Mouse (Mus musculus) cerebellum, adult 11-12 months (tissue): ENCODE results near the gene Olfr1163.
"Not testable (repeated sequence)": the region's sequence is repeated elsewhere in the genome, so short reads cannot be mapped to it uniquely, and the experiment has no call there.

Experiments
- DNase-seq: peaks from one replicate; pipeline ENCODE4 v3.0.0; 2022

Gene Olfr1163

GRCm38 (mm10) chr2:88071730-88072129 lies at the start of gene Olfr1163:
Gene Olfr1163 (minus strand): TSS chr2:88071830.
- no peak for DNase-seq

- DNase-seq = no peak
Measured at GRCm38 (mm10) chr2:88093866-88094265, 22.2 kb upstream of the Olfr1163 start, which contains the start of gene Olfr1164. Gene Olfr1164 (minus strand): TSS chr2:88093966.

- no peak for DNase-seq
Measured at GRCm38 (mm10) chr2:88063587-88063986, 8.0 kb downstream of the Olfr1163 start.

GRCm38 (mm10) chr2:88051029-88051428 lies 20.6 kb downstream of the Olfr1163 start, which contains the start of gene Olfr1162:
Gene Olfr1162 (minus strand): TSS chr2:88051129.
- DNase-seq = no peak

- DNase-seq = no peak
Measured at GRCm38 (mm10) chr2:88037599-88037998, 34.0 kb downstream of the Olfr1163 start, which contains the start of gene Olfr73. Gene Olfr73 (minus strand): TSS chr2:88037699.

GRCm38 (mm10) chr2:88022474-88022873 lies 49.2 kb downstream of the Olfr1163 start, which contains the start of gene Olfr1161:
Gene Olfr1161 (plus strand): TSS chr2:88022774.
- not testable (repeated sequence) for DNase-seq
